Mouse (Mus musculus) megakaryocyte, embryonic 14.5 days (primary cell): ENCODE measurements around the gene Aqp2. TPM values are rescaled to one million over a fixed set of nuclear protein-coding genes. Genes with fewer than 3 reads are reported as not detected.

Experiments used
- H3K27me3 ChIP-seq: replicated peaks from 2 replicates; pipeline ENCODE3; 2012; ENCODE audit warnings: inconsistent platforms
- H3K36me3 ChIP-seq: replicated peaks from 2 replicates; pipeline ENCODE3; 2012; ENCODE audit warnings: low read length, inconsistent platforms, mixed read lengths
- H3K4me1 ChIP-seq: 2 replicates; pipeline ENCODE4 v1.6.1; 2012; ENCODE audit warnings: inconsistent platforms
- H3K4me3 ChIP-seq: replicated peaks from 2 replicates; pipeline ENCODE3; 2012; ENCODE audit warnings: moderate library complexity, mild to moderate bottlenecking, inconsistent platforms
- H3K9me3 ChIP-seq: 2 replicates; pipeline ENCODE4 v1.6.1; 2012; ENCODE audit warnings: inconsistent platforms
- FLI1 ChIP-seq: IDR thresholded peaks from 2 replicates; pipeline ENCODE4 v1.6.1; 2012; ENCODE audit warnings: low read length, inconsistent platforms, mixed read lengths
- GATA1 ChIP-seq: IDR thresholded peaks from 3 replicates; pipeline ENCODE4 v1.6.1; 2012; ENCODE audit warnings: mixed read lengths, low read length, inconsistent platforms, borderline replicate concordance
- polyA plus RNA-seq: library from polyadenylated mRNA; stranded (reverse); fragments of >175 nt; gene quantifications from 2 replicates; pipeline ENCODE4 v1.2.3, GENCODE M21; 2012; ENCODE audit warnings: low replicate concordance; ENCODE audit not compliant: insufficient read depth

Gene Aqp2
- polyA plus RNA-seq, 1 experiment: not detected

DNA sequence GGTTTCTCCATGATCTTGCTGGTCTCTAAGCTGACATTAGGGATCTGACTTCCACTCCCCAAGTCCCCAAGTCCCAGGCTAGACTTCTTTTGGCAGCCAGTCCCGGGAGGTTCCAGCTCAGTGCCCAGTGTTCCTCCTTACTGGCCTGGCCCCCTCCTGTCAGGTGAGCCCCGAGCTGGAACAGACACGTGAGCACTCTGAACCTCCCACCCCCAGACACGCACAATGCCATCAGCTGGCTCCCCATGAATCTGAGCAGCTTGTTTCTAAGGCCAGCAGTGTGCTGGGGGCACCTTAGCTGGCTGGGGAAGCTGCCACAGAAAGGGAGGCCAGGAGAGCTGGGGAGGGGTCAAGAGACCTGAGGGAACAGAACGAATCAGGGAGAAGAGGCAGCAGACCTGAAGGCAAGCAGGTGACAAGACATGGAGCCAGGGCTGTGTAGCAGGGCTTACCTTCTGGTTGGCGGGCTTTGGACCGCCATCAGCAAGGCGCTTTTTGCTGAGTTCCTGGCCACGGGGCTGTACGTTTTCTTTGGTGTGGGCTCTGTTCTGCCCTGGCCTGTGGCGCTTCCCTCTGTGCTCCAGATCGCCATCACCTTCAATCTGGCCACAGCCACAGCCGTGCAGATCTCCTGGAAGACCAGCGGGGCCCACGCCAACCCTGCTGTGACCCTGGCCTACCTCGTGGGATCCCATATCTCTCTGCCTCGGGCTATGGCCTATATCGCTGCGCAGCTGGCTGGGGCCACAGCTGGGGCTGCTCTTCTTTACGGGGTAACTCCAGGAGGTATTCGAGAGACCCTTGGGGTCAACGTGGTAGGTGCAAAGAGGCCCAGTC is 22.3 kb downstream of the Aqp2 start, which contains the start of gene Aqp6:
Gene Aqp6, plus strand, starts transcription at position 415 of the 837 bp plus-strand sequence.
- TF ChIP-seq GATA1 (no peak), FLI1 (no peak)
- H3K36me3 ChIP-seq: no peaks in the 10 kb centered on the region
- H3K4me3 ChIP-seq: no peak within 1 kb of the TSS
- H3K27me3 ChIP-seq: peaks cover 90% of the 10 kb centered on the region
- H3K4me1 ChIP-seq: peaks cover 3% of the 10 kb centered on the region; the same call in 1 of the 2 replicates
- H3K9me3 ChIP-seq: no peaks in the 10 kb centered on the region

GRCm38 (mm10) chr15:99601823-99602120 is 22.9 kb downstream of the Aqp2 start:
- TF ChIP-seq FLI1 (no peak), GATA1 (no peak)
- no peaks in the 10 kb centered on the region for H3K4me1 ChIP-seq
- no peak overlapping the region for H3K4me3 ChIP-seq
- peaks cover 91% of the 10 kb centered on the region for H3K27me3 ChIP-seq
- no peaks in the 10 kb centered on the region for H3K9me3 ChIP-seq
- no peaks in the 10 kb centered on the region for H3K36me3 ChIP-seq

- Histone ChIP-seq H3K4me3 (no peak overlapping the region), H3K36me3 (no peaks in the 10 kb centered on the region), H3K4me1 (no peaks in the 10 kb centered on the region), H3K27me3 (peaks cover 91% of the 10 kb centered on the region), H3K9me3 (no peaks in the 10 kb centered on the region)
- TF ChIP-seq FLI1 (no peak), GATA1 (no peak)
These were observed 23.5 kb downstream of the Aqp2 start for GRCm38 (mm10) chr15:99602206-99602820.

DNA sequence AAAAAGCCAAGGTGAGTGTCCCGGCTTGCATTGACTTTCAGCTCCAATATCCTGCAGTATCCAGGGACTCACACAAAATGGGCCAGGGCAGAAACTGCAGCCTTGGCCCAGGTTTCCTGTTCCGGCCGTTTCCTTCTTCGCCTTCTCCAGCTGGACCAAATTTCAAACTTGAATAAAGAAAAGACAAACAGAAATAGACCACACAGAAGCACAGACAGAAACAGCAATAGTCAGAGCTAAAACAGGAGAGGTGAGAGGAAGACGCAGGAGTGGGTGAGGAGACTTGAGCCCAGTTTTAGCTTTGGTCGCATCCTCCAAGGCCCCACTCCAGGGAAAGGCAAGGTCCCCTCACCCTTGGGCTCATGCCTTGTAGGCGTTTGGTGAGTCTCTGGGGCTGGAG is 24.4 kb downstream of the Aqp2 start:
- H3K27me3 ChIP-seq: peaks cover 91% of the 10 kb centered on the region
- no peaks in the 10 kb centered on the region for H3K4me1 ChIP-seq
- TF ChIP-seq GATA1 (no peak), FLI1 (no peak)
- H3K9me3 ChIP-seq: no peaks in the 10 kb centered on the region
- no peaks in the 10 kb centered on the region for H3K36me3 ChIP-seq
- no peak overlapping the region for H3K4me3 ChIP-seq

DNA sequence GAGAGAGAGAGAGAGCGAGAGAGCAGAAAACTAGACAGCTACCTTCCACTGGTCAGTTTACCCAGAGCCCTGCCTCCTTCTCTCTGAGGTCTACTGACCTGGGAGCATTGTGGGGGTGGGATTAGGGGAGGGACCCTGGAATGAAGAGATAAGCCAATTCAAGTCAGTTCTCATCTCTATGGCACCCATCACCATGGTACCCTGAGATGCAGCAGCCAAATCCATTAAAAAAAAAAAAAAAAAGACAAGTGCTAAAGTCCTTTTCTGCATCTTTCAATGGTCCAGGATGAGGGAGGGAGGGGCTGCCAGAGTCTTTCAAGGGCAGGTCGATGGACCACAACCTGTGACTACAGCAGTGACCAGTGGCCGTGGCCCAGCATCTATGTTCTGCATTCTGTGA is 26.7 kb downstream of the Aqp2 start:
- TF ChIP-seq GATA1 (no peak), FLI1 (no peak)
- Histone ChIP-seq H3K27me3 (peaks cover 90% of the 10 kb centered on the region), H3K4me3 (no peak overlapping the region), H3K4me1 (no peaks in the 10 kb centered on the region), H3K36me3 (no peaks in the 10 kb centered on the region), H3K9me3 (peaks cover 4% of the 10 kb centered on the region)

DNA sequence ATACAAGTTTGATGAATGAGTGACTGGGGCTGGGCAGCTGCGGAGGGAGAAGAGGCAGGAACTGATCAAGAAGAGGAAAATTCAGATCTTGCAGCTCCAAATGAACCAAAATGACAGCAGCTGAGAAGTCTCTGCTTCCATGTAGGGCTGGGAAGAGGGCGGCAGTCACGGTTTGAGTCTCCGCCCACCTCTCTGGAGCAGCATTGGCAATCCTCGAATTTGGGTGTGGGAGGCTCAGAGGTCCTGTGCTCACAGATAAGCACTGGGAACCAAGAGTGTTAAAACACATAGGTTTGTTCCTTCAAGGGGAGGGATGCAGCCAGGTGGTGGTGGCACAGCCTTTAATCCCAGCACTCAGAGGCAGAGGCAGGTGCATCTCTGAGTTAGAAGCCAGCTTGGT is 27.7 kb downstream of the Aqp2 start:
- TF ChIP-seq FLI1: no peak
- no peak for TF ChIP-seq GATA1
- H3K27me3 ChIP-seq: peaks cover 90% of the 10 kb centered on the region

DNA sequence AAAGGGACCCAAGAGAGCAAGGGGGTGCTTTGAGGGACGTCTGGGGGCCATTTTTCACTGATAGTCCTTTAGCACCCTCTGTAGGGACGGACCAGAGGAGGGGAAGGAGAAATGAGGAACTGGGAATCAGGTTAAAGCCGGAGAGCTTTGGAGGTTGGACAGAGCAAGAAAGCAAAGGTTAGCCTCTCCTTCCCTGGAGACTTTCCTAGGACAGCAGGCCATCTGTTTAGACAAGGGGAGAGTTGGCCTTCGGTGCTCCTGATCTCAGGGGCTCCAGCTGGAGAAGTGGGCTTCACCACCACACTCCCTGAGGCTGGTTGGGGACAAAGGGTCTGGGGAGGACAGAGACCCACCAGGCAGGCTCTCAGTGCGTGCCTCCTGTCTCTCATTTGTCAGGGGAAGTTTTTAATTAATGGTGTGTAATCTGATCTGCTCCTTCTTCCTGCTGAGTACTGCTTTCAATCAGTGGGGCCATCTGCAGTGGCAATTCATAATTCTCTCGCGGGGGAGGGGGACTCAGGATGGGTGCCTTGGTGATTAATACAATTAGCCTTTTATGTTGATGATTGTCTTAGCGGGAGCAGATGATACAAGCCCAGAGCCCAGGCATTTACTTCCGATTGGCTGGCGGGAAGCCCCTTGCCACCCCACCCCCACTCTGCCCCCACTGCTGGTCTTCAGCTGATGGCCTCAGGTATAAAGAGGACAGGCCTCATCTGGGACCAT is 28.7 kb downstream of the Aqp2 start:
- Histone ChIP-seq H3K36me3 (no peaks in the 10 kb centered on the region), H3K4me1 (no peaks in the 10 kb centered on the region), H3K4me3 (no peak overlapping the region), H3K9me3 (peaks cover 11% of the 10 kb centered on the region), H3K27me3 (peaks cover 91% of the 10 kb centered on the region)
- TF ChIP-seq FLI1 (no peak), GATA1 (no peak)

More for the DNA sequence above, 27.7 kb downstream of the Aqp2 start:
- Histone ChIP-seq H3K4me1 (no peaks in the 10 kb centered on the region), H3K4me3 (no peak overlapping the region), H3K9me3 (peaks cover 4% of the 10 kb centered on the region), H3K36me3 (no peaks in the 10 kb centered on the region)

GRCm38 (mm10) chr15:99608382-99609125 is 29.7 kb downstream of the Aqp2 start:
- Histone ChIP-seq H3K36me3 (no peaks in the 10 kb centered on the region), H3K4me3 (no peak overlapping the region), H3K4me1 (no peaks in the 10 kb centered on the region), H3K27me3 (peaks cover 89% of the 10 kb centered on the region), H3K9me3 (peaks cover 19% of the 10 kb centered on the region)
- TF ChIP-seq FLI1: no peak
- no peak for TF ChIP-seq GATA1

- TF ChIP-seq FLI1 (no peak), GATA1 (no peak)
- Histone ChIP-seq H3K27me3 (peaks cover 87% of the 10 kb centered on the region), H3K4me3 (no peak overlapping the region), H3K4me1 (0 out of 2 replicates have a peak, but pooled peaks cover 2% of the 10 kb centered on the region), H3K36me3 (no peaks in the 10 kb centered on the region), H3K9me3 (peaks cover 23% of the 10 kb centered on the region)
These were observed 32.7 kb downstream of the Aqp2 start for GRCm38 (mm10) chr15:99611563-99611962.
